Mouse (Mus musculus): ENCODE results near the gene Olfr559. TPM values are rescaled to one million over a fixed set of nuclear protein-coding genes. Genes with fewer than 3 reads are reported as not detected.

The Olfr559 gene
- polyA plus RNA-seq (2015; fragmentation: Nextera tagmentation; extraction: Ambion mirVana), result not detected in 2 replicates

DNA sequence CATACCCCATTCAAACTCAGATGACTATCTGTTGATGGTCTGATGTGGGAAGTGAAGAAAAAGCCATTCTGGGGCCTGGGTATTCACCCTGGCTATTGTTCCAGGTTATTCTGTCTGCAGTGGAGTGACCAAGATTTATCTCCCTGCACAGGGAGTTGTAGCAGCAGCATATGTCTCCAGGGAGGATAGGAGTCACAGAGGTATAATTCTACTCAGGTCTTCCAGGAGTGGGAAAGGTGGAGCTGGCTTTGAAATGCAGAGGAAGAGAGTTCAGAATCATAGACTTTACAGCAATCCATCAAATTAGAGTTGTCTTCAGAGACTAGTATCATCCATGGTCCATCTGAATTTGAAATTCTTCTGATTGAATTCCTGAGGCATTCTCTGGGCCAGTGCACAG lies at the start of gene Olfr559:
Gene Olfr559, minus strand, starts transcription at position 101 of the 400 bp plus-strand sequence.
- no peaks in the 10 kb centered on the region for H3K9me3 ChIP-seq (replicated peaks; ENCODE audit: low read length)
- H3K27me3 ChIP-seq (ENCODE audit: insufficient read depth, low read length), result no peaks in the 10 kb centered on the region
- TF ChIP-seq CTCF (IDR thresholded peaks at IDR 0.05; ENCODE audit: low read depth), result no peak
- H3K9ac ChIP-seq (ENCODE audit: low read depth, low read length), result no peak within 1 kb of the TSS
- DNase-seq (ENCODE audit: low spot score) (no peak), ATAC-seq (replicated peaks; ENCODE audit: low FRiP score, low read depth) (no peak)
- H3K27ac ChIP-seq, result no peak within 1 kb of the TSS
- no peaks in the 10 kb centered on the region for H3K36me3 ChIP-seq (ENCODE audit: insufficient read depth, low read length)
- no peak within 1 kb of the TSS for H3K4me2 ChIP-seq (ENCODE audit: low read length)
- H3K4me3 ChIP-seq (replicated peaks; ENCODE audit: low read depth, low read length), result no peak within 1 kb of the TSS
- H3K4me1 ChIP-seq (replicated peaks; ENCODE audit: insufficient read depth, low read length), result no peaks in the 10 kb centered on the region

DNA sequence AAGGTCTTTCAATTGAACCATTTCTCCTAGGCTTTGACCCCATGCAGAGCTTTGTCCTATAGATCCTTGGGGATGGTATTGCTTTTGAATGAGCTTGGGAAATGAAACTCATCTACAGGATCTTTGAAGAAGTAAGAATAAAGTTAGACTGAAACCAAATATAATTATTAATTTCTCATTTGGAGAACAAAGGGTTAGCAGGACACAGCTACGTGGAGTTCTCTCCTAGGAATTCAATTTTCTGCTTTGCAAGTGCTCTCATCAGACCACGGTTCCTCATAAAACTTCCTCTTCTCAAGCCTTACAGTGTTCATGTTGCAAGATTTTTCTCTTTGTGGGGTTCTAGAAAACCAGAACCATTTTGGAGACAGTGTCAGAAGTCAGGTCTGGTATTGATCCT lies 43.6 kb upstream of the Olfr559 start, which contains the start of gene Olfr561:
Gene Olfr561, plus strand, starts transcription at position 301 of the 400 bp plus-strand sequence.
- Histone ChIP-seq H3K9ac (ENCODE audit: low read depth, low read length) (no peak within 1 kb of the TSS), H3K27me3 (ENCODE audit: insufficient read depth, low read length) (no peaks in the 10 kb centered on the region), H3K4me3 (replicated peaks; ENCODE audit: low read depth, low read length) (no peak within 1 kb of the TSS), H3K9me3 (replicated peaks; ENCODE audit: low read length) (no peaks in the 10 kb centered on the region), H3K27ac (no peak within 1 kb of the TSS), H3K36me3 (ENCODE audit: insufficient read depth, low read length) (no peaks in the 10 kb centered on the region), H3K4me1 (replicated peaks; ENCODE audit: insufficient read depth, low read length) (no peaks in the 10 kb centered on the region), H3K4me2 (ENCODE audit: low read length) (no peak within 1 kb of the TSS)
- TF ChIP-seq CTCF (IDR thresholded peaks at IDR 0.05; ENCODE audit: low read depth), result no peak
- no peak for DNase-seq (ENCODE audit: low spot score)
- no peak for ATAC-seq (replicated peaks; ENCODE audit: low FRiP score, low read depth)
- WGBS, result 66% methylated on average over 2 of the region's 2 CpGs

DNA sequence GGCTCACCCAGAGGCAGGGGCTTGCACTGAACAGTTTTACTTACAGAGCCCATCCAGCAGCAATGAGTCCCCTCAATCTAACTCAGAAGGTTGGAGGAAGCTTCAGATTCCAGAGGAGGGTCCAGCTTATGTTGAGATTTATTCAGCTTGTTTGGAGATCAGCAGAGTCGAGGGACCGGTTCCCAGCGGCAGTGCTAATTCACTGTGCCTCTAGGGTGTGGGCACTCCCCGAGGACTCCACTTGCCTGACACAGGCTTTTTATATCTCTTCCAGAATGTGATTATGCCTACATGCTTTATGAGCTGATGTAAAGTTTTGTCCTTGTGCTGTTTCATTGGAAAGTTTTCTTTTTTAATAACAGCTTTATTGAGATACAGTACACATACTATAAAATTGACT lies 32.0 kb upstream of the Olfr559 start, which contains the start of the genes Olfr560 and Olfr78:
Gene Olfr560, minus strand, starts transcription at position 101 of the 400 bp plus-strand sequence.
Gene Olfr78, minus strand, starts transcription at position 206 of the 400 bp plus-strand sequence.
- H3K4me3 ChIP-seq (replicated peaks; ENCODE audit: low read depth, low read length), result no peak within 1 kb of the TSS
- H3K27me3 ChIP-seq (ENCODE audit: insufficient read depth, low read length), result no peaks in the 10 kb centered on the region
- WGBS, result 83% methylated on average over 4 of the region's 4 CpGs
- TF ChIP-seq CTCF (IDR thresholded peaks at IDR 0.05; ENCODE audit: low read depth), result no peak
- no peak within 1 kb of the TSS for H3K27ac ChIP-seq
- ATAC-seq (replicated peaks; ENCODE audit: low FRiP score, low read depth), result no peak
- H3K4me1 ChIP-seq (replicated peaks; ENCODE audit: insufficient read depth, low read length), result no peaks in the 10 kb centered on the region
- no peak within 1 kb of the TSS for H3K9ac ChIP-seq (ENCODE audit: low read depth, low read length)
- no peaks in the 10 kb centered on the region for H3K9me3 ChIP-seq (replicated peaks; ENCODE audit: low read length)
- no peaks in the 10 kb centered on the region for H3K36me3 ChIP-seq (ENCODE audit: insufficient read depth, low read length)
- no peak for DNase-seq (ENCODE audit: low spot score)
- no peak within 1 kb of the TSS for H3K4me2 ChIP-seq (ENCODE audit: low read length)

DNA sequence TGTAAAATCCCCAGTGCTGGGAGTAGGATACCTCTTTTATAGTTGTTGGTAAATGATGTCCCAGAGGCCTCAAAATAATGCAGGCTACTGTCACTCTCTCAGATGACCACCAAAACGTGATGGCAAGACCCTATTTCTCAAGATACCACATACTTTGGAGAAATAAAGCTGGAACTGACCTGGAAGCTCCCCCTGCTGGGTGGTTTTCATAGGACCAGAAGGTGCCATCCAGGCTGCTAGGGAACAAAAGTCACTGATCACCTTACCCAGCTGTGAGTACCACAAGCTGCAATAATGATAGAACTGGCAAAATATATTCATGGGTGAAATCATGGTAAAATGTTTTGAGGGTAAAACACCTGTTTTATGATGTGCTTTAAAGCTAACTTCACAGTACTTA lies 24.8 kb upstream of the Olfr559 start:
- Histone ChIP-seq H3K4me3 (replicated peaks; ENCODE audit: low read depth, low read length) (no peak overlapping the region), H3K4me2 (ENCODE audit: low read length) (no peak overlapping the region), H3K27ac (no peak overlapping the region), H3K9me3 (replicated peaks; ENCODE audit: low read length) (no peaks in the 10 kb centered on the region), H3K36me3 (ENCODE audit: insufficient read depth, low read length) (no peaks in the 10 kb centered on the region), H3K4me1 (replicated peaks; ENCODE audit: insufficient read depth, low read length) (no peaks in the 10 kb centered on the region), H3K9ac (ENCODE audit: low read depth, low read length) (no peak overlapping the region), H3K27me3 (ENCODE audit: insufficient read depth, low read length) (no peaks in the 10 kb centered on the region)
- ATAC-seq (replicated peaks; ENCODE audit: low FRiP score, low read depth) (no peak), DNase-seq (ENCODE audit: low spot score) (no peak)
- WGBS, result 6% methylated on average over 1 of the region's 1 CpGs
- TF ChIP-seq CTCF (IDR thresholded peaks at IDR 0.05; ENCODE audit: low read depth), result peak; percentile 44; the same call in 1 of the 2 replicates

DNA sequence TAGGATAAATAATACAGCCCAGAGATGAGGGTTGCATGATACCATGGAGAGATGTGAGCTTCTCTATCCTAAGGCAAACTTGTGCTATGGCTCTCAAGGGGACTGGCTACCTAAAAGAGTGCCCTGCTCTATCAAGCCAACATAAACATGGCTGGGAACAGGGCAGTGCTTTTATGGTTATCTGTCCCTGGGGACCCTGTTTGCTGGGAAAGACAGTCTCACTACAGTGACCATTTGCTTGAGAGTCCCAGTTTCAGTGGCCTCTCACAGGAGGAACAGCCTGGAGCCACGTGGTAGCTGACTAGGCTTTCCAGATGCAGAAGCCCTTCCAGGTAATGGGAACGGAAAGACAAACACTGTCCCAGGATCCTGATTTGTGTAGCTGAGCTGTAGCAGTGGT lies 10.4 kb upstream of the Olfr559 start:
- WGBS, result 27% methylated on average over 2 of the region's 2 CpGs
- DNase-seq (ENCODE audit: low spot score) (no peak), ATAC-seq (replicated peaks; ENCODE audit: low FRiP score, low read depth) (no peak)
- Histone ChIP-seq H3K4me1 (replicated peaks; ENCODE audit: insufficient read depth, low read length) (no peaks in the 10 kb centered on the region), H3K27me3 (ENCODE audit: insufficient read depth, low read length) (no peaks in the 10 kb centered on the region), H3K36me3 (ENCODE audit: insufficient read depth, low read length) (no peaks in the 10 kb centered on the region), H3K4me2 (ENCODE audit: low read length) (no peak overlapping the region), H3K9me3 (replicated peaks; ENCODE audit: low read length) (no peaks in the 10 kb centered on the region), H3K4me3 (replicated peaks; ENCODE audit: low read depth, low read length) (no peak overlapping the region), H3K27ac (no peak overlapping the region), H3K9ac (ENCODE audit: low read depth, low read length) (no peak overlapping the region)
- no peak for TF ChIP-seq CTCF (IDR thresholded peaks at IDR 0.05; ENCODE audit: low read depth)

DNA sequence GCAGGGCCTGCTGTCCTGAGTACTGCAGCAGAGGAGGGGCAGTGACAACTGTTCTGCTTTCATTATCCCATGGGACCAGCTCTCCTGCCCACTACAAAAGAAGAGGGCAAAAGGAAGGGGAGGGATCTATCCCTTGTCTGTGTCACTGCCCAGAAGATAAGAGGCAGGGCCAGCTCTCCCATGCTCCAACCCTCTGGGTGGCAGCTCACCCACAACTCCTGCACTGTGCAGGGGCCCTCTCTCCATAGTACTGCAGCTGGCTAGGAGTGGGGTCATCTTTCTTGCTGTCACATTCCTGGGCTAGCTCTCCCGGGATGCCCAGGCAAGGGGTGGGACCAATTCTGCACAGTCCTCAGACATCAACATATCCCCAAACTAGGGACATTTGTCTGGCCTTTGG lies 6.5 kb upstream of the Olfr559 start:
- no peak for ATAC-seq (replicated peaks; ENCODE audit: low FRiP score, low read depth)
- no peaks in the 10 kb centered on the region for H3K4me1 ChIP-seq (replicated peaks; ENCODE audit: insufficient read depth, low read length)

DNA sequence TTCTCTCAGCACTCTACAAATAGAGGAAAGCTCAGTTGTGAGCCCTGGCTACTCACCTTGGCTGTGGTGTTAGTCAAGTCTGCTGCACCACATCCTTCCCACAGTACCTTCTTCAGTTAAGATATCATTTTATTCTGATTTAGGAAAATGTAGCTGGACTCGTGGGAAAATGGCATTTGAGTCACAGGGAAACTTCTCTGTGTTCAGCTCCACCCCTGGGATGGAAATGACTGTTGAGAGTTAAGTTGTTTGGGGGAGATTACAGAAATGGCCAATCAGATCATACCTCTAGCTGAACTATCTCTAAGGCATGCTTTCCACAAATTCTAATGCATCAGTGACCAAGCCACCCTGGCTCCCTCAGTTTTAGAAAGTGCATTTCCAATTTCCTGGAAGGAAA lies 8.3 kb downstream of the Olfr559 start, which contains the start of gene Olfr33:
Gene Olfr33, minus strand, starts transcription at position 101 of the 400 bp plus-strand sequence.
- ATAC-seq (replicated peaks; ENCODE audit: low FRiP score, low read depth), result no peak
- TF ChIP-seq CTCF (IDR thresholded peaks at IDR 0.05; ENCODE audit: low read depth), result no peak
- WGBS, result 33% methylated on average over 1 of the region's 1 CpGs
- no peak for DNase-seq (ENCODE audit: low spot score)
- no peak within 1 kb of the TSS for H3K27ac ChIP-seq
- H3K4me3 ChIP-seq (replicated peaks; ENCODE audit: low read depth, low read length), result no peak within 1 kb of the TSS
- H3K36me3 ChIP-seq (ENCODE audit: insufficient read depth, low read length), result no peaks in the 10 kb centered on the region
- no peaks in the 10 kb centered on the region for H3K27me3 ChIP-seq (ENCODE audit: insufficient read depth, low read length)
- H3K9ac ChIP-seq (ENCODE audit: low read depth, low read length), result no peak within 1 kb of the TSS
- H3K4me1 ChIP-seq (replicated peaks; ENCODE audit: insufficient read depth, low read length), result no peaks in the 10 kb centered on the region
- no peak within 1 kb of the TSS for H3K4me2 ChIP-seq (ENCODE audit: low read length)
- H3K9me3 ChIP-seq (replicated peaks; ENCODE audit: low read length), result no peaks in the 10 kb centered on the region

More for the DNA sequence above, 6.5 kb upstream of the Olfr559 start:
- TF ChIP-seq CTCF (IDR thresholded peaks at IDR 0.05; ENCODE audit: low read depth), result no peak
- Histone ChIP-seq H3K4me2 (ENCODE audit: low read length) (no peak overlapping the region), H3K27ac (no peak overlapping the region), H3K9me3 (replicated peaks; ENCODE audit: low read length) (no peaks in the 10 kb centered on the region), H3K27me3 (ENCODE audit: insufficient read depth, low read length) (no peaks in the 10 kb centered on the region), H3K4me3 (replicated peaks; ENCODE audit: low read depth, low read length) (no peak overlapping the region), H3K9ac (ENCODE audit: low read depth, low read length) (no peak overlapping the region), H3K36me3 (ENCODE audit: insufficient read depth, low read length) (no peaks in the 10 kb centered on the region)
- no peak for DNase-seq (ENCODE audit: low spot score)
- WGBS, result 17% methylated on average over 1 of the region's 1 CpGs

Data from kidney, postnatal 0 days (tissue).